Mouse (Mus musculus) cerebellum, adult 9-10 months (tissue): ENCODE measurements at regions not wholly inside any gene's neighbourhood (a gene's known extent, or its start where the extent isn't known, plus 50 kb on each side); places are given as distances from the start of the nearest gene placed in this dataset.
"Not testable (repeated sequence)": the region's sequence is repeated elsewhere in the genome, so short reads cannot be mapped to it uniquely, and the experiment has no call there.

ENCODE experiments used
- DNase-seq: peaks from one replicate; pipeline ENCODE4 v3.0.0; 2022

- no peak for DNase-seq
Observed at GRCm38 (mm10) chr13:25695956-25696355, 425.7 kb upstream of the Nrsn1 start.

GRCm38 (mm10) chr13:25695017-25695604 is 424.8 kb upstream of the Nrsn1 start:
- no peak for DNase-seq

DNA sequence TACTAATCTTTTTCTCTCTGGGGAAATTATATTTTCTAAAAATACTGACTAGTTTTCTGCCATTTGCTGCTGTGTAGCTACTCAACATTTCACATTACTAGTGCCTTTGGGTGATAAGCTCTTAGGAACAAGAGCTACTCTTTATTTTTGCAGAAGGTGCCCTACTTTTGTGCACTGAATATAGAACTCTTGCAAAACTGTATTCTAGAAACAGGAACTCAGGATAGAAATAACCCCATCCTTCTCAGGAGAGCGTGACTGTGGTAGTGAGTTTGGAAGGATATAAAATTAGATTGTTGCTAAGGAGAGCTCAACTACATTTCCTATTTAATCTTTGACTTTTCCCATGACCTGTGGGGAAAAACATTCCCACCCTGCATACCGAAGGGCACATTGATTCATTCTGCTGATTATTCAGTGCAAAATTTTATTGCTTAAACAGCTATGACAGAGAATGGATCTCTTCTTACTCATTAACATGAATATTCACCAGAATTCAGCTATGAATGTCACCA is 408.0 kb upstream of the Nrsn1 start:
- DNase-seq: peak; percentile 5

GRCm38 (mm10) chr13:25675208-25675607 is 404.9 kb upstream of the Nrsn1 start:
- no peak for DNase-seq

GRCm38 (mm10) chr13:25666022-25666421 is 395.7 kb upstream of the Nrsn1 start:
- no peak for DNase-seq

DNA sequence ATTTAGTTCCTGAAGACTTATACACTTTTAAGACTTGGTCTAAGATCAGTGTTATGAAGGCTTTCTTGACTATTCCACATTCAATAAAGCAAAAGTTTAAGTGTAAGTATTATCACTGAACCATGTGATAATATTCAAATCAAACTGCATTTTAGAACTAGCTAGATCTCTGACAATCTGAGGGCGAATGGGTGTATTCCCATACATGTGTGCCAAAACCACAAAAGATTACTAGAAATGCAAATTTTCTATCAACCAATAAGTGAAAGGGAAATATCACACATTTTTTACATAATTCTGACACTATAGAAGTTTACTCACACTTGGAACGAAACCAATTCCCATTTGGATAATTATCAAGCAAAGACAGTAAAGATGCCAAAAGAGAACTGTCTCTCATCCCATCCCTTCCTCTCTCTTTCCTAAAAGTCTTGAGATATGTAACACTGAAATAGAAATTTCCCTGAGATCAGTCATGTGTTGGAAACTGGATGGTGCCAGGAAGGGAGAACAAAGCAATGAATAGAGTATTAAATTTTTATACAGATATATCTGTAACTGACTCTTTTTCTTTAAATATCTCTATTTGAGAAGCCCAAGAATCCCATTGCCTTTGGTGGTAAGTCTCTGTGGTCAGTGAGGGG is 394.8 kb upstream of the Nrsn1 start:
- no peak for DNase-seq

- DNase-seq: no peak
Observed at GRCm38 (mm10) chr13:25648430-25648786, 378.1 kb upstream of the Nrsn1 start.

GRCm38 (mm10) chr13:25647711-25648429 is 377.6 kb upstream of the Nrsn1 start:
- DNase-seq: no peak

- no peak for DNase-seq
Observed at GRCm38 (mm10) chr13:25639522-25640291, 369.4 kb upstream of the Nrsn1 start.

- DNase-seq: no peak
Observed at GRCm38 (mm10) chr13:25629466-25629865, 359.2 kb upstream of the Nrsn1 start.

- DNase-seq: no peak
Observed at GRCm38 (mm10) chr13:25617578-25617977, 347.3 kb upstream of the Nrsn1 start.

DNA sequence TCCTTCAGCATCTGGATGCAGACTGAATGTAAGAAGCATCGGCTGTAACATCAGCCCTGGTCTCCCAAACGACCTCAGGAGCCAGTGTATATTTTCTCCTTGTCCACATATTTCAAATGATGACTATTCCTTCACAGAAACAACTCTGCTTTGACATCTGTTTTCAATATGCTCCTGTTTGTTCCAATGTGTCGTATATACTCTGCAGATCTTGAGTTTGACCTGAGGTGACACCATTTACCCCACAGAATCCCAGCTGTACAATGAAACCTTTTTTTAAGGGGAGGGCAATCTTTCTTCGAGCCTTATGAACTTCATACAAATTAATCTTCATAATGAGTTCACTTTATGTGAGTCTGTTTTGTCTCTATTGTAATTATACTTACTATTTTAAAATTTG is 341.7 kb upstream of the Nrsn1 start:
- no peak for DNase-seq

GRCm38 (mm10) chr13:25609641-25610040 is 339.3 kb upstream of the Nrsn1 start:
- DNase-seq: no peak

DNA sequence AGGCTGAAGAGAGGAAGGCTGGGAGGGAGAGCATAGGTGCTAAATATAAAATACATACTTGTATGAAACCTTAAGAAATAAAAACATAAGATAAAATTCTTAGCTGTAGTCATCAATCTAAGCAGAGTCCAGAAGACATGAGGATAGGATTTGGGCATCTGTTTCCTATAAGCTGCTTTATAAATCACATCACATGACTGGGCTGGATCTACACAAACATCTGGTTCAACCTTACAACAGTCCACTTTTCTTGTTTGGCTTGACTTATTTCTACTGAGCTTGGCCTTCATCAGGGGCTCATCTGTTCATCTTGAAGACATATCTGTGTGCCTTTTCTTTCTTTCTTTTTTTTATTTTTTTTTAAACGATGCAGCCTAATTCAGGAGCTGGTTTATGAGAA is 338.9 kb upstream of the Nrsn1 start:
- no peak for DNase-seq

DNA sequence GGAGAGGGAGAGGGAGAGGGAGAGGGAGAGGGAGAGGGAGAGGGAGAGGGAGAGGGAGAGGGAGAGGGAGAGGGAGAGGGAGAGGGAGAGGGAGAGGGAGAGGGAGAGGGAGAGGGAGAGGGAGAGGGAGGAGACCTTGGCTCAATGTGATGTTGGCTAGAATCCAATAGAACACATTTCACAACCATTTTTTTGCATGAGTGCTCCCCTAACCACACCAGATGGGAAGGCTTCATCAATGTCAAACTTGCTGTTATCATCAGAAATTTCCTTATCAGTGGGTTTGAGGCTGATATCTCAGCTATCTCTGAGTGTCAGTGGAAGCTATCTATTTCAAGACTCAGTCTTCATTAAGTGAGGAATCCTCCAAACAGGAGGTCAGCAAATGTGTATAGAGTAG is 331.0 kb upstream of the Nrsn1 start:
- DNase-seq: not testable (repeated sequence)

DNA sequence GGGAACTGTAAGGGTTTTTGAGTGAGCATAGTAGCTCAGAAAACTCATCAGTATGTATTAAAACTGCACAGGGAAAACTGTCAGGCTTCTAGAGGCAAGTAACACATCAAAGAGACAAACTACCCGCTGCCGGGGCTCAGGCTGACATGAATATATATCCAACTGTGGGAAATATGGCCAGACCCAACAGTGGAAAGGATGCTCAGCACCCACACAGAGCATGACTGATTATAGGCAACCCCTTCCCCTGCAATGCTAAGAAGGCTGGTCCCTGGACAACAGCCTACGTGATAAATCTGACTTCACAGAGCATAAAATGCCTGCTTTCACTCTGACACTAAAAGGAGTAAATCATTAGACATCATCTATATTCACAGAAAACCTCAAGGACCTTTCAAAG is 324.3 kb upstream of the Nrsn1 start:
- no peak for DNase-seq

- DNase-seq: no peak
Observed at GRCm38 (mm10) chr13:25570641-25571040, 300.3 kb upstream of the Nrsn1 start.

DNA sequence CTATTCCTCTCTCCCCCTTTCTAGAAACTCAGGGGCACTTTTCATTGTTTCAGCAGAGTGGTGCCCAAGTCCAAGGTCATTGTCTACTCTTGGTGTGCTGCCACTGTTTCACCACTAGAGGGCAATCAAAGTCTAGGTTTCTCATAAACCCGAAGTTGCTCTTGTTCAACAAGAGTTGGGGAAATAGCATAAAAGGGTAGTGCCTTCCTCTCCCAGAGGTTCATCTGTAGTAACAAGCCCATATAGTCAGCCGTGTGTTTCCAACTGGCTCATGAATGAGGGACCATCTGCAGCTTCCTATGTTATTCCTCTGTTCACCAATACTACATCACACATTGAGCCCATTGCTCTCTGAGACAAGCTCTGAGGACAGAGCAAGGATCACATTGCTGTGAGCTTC is 292.4 kb upstream of the Nrsn1 start:
- peak; percentile 45 for DNase-seq

- DNase-seq: no peak
Observed at GRCm38 (mm10) chr13:25560339-25560738, 290.0 kb upstream of the Nrsn1 start.

DNA sequence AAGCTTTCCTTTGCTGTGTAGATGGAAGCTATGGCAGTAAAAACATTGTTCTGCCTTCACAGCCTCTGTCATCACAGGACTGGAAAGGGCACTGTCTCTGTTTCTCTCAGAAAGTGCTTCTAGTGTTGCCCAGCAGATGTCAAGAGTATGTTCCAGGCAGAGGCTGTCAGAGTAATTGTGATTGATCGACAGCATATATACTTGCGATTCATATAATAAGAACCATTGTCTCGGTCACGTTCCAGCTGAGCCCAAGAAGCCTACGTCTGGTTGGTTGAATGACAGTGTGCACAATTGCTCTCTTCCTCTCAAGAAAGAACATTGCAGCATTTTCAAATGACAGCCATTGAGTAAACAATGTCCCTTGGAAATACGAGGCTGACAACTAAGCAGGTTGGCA is 284.7 kb upstream of the Nrsn1 start:
- DNase-seq: no peak

GRCm38 (mm10) chr13:25548551-25548950 is 278.2 kb upstream of the Nrsn1 start:
- no peak for DNase-seq

DNA sequence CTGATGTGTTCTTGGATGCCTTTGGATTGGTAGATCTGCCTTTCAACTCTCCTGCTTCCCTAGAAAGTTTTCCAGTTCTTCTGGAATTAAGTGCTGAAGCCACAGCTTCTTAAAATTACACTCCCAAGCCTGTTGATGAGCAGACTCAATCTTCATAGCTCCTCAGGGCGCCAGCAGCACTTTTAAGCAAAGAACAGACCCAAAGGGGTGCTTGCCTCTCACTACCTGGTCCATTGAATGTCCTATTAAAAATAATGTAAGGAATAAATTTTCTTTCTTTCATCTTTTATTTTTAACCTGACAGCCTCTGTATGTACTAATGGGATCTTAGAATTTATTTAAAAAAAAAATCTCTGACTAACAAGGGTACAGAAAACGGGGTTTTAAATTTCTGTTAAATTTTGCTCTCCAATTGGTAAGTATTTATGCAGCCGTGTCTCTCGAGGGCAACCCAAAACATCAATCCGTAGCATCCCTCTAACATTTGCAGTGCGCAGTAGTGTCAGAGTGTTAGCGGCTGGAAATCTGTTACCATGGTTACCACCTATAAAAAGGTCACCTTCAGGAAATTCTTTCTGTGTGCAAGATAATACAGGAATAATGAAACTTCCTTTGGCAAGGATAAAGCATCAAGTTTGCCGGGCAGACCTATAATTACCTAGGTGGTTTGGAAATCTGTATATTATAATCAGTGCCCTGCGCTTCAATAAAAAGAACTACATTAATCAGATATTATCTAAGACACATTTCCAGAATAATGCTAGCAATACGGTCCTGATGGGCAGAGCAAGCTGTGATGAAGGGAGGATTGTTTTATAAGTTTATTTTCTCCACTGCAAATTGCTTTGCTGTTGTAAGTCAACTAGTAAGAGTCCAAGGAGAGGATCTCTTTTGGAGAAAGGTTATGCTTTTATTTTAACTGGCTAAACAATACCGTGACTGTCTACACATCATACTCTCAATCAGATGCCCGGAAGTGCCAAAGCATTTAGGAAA is 277.1 kb upstream of the Nrsn1 start:
- no peak for DNase-seq
